Mouse (Mus musculus) adrenal gland, postnatal 4 days (tissue): ENCODE measurements at regions not wholly inside any gene's neighbourhood (a gene's known extent, or its start where the extent isn't known, plus 50 kb on each side); places are given as distances from the start of the nearest gene placed in this dataset.

Experiments
- DNase-seq, 2 experiments: peaks; one replicate each; pipeline ENCODE4 v3.0.0; 2021 to 2022; ENCODE audit warnings: low spot score in 2 of 2, mixed read lengths in 2 of 2

DNA sequence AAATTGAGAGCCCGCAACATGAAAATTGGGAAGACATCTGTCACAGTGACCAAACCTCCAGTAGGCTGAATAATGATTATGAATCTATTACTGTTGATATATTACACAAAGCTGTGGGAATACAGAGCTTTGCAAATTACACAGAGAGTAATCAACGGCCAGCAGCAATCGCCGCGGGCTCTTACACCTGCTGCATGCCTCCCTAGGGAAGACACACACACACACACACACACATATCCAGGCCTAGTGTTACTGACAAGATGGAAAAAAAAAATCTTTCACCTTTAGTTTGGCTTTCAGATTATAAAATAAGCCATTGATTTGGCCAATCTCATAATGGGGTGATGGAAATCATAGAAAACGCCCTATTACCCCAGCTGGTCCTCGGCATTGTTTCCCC, 327.4 kb downstream of the Btg1 start:
- no peak for DNase-seq

DNA sequence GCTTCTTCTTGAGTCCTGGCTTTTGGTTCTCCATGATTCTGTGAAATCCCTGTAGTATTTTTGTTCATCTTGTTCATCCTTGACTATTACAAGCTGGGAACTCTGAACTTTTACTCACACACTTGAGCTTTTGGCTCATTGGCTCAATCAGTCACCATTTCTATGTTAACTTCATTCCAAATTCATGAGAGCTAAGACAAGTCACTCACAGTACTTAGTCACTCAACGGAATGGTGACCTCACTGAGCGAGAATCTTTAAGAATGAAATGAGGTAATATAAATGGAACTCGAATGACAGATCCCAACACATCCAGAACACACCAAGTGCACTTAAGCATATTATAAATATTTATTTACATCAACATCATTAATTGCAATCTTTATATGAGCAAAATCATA, 331.2 kb downstream of the Btg1 start:
- DNase-seq = no peak

DNA sequence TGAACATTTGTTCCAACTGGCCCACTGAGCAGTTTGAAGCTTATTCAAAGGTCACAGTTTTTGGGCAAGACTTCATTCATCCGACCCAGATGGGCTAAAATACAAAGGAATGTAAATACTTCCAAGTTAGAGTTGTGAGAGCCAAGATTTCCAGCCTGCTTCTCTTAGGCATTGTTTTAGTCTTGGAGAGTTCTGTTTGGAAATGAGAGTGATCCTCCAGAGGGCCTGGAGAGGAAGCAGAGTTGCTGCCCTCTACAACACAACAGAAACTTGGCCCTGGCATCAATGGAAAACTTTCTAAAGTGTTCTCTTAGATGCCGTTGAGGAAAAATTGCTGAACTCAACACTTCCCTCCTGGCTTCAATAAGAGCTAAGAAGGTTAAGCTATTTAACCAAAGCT, 332.1 kb downstream of the Btg1 start:
- DNase-seq = no peak

DNA sequence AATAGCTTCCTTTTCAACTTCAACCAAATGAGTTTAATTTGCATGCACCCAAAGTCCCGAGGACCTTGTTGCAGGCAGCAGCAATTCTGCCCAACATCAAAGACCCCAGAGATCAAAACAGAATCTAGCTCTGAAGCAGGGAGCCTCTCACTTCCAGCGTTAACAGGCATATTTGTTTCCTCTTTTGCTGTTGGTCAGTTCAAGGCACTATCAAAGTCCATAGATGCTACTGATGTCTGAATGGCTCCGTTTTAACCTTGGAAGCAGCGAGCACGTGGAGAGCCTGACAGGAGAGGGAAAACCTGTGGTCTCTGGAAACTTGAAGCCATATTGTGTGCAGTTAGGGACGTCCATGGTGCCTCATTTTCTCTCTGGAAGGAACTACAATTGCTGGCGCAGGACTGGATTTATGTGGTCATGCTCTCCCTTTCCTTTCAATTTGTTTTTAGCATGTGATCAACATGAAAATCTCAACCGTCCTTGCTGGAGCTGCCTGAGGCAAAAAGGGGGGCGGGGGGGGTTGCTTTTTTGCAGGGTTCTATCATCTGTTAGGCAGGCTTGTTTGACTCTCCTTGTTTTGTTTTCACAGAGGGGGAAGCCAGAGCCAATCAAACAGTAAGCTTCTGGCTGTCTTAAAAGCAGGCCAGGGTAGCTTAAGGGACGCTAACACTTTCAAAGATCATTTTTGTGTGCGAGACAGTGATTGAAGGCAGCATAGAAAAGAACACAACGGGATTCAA, 338.4 kb downstream of the Btg1 start:
- no peak for DNase-seq

DNA sequence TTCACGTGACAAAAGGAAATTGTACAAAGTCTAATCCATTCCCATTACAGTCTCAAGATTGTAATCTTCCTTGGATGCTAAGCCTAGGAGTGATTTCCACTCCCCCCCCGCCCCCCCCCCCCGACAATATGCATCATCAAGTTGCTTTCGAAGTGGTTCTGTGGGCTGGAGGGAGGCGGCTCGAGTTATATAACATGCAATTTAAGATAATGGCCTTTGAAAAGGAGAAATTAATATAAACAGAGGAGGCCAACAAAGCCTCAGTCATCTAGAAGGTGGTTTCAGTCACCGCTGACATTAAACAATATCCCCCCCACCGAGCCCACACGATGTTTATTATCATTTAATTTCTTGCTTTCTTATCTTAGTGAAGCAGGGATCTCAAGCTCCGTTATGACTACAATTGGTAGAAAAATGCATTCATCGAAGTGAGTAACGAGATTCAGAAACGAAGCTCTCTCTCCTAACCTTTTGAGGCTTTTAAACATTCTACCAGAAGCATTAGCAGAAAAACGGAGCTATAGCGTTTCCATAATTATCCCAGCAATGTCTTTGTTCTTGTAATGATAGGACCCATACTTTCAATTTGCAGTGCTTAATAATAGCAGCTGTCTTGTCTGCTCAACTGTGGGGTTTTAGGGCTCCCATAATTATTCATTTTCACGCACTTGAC, 339.1 kb downstream of the Btg1 start:
- no peak for DNase-seq

DNA sequence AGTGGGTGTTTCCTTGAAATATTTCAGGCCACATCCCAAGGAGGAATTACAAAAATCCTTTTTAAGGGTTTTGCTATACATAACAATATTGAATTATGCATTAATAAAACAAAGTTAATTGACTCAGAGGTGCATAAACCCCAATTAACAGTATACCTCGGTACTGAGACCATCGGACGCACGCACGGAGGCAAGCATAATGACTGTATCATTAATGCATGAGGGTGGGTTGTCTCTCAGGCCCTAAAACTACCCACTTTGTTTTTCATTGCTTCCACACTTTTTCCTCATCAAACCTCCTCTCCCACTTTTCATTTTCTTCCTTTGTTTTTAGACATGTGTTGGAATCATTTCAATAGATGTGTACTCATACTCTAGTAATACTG, 339.6 kb downstream of the Btg1 start:
- no peak for DNase-seq

DNA sequence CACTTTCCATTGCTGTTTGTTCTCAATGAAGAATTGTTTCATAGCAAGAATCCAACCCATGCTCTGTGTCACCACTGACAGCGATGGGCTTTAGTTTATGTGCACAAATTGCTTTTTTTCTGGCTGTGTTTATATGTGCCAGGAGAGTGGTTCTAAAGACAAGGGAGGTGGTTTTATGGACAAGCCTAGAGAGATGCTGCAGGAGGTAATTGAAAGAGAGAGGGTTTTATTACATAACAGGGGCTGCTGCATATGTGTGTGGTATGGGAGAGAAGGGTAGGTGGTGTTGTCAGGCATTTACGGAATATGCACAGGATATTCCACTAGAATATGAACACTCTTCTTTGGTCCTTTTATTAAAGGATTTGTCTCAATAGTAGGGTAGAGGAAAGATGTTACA, 340.2 kb downstream of the Btg1 start:
- DNase-seq = no peak

DNA sequence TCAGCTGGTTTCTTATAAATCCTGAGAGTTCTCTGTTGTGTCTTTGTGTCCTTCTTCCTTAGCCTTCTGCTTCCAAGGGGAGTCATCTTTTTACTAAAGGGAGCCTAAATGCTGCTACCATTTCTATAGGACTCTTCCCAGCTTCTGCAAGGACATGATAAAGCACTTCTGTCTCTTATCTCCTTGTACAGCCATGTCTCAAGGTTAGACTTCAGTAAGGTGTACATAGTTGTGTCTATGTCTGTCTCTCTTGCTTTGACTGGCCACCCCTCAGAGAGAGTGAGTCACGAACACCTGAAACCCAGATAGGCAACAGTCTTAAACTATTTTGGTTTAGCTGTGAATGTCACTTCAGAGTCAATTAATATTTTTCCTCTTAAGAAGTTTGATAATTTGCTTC, 353.0 kb downstream of the Btg1 start:
- DNase-seq = no peak

DNA sequence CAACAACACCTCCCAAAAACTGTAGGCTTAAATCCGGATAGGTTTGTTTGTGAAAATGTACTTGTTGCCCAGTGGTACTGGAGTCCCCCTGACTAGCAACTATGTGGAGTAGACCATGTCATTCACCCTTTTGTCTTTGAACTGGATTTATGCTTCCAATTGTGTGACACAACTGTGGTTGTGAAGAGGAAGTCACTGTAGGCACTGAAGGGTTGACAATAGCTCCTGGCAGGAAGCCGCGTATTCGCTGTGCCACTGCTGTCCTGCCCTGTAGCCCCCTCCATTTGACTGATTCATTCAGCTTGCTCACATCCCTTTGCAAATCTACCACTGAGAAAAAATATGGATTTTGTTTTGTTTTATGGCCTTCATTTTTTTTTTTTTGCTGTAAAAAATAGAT, 353.9 kb downstream of the Btg1 start:
- no peak for DNase-seq

DNA sequence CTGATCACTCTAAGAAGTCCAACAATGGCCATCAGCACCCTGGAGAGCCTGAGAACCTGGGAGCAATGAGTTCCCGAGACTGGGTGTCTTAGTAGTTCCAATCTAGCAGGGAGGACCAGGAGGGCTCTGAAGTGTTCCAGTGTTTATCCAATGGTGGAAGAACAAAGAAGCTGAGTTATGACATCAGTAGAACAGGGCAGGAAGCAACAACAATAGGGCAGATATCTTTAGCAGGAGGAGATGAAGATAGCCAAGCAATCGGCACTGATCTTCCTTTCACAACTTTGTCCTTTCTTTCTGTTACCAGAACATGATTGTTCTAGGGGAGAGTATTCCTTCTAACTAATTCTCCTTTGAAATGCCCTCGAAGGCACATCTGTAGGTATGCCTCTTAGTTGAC, 355.0 kb downstream of the Btg1 start:
- DNase-seq = no peak

DNA sequence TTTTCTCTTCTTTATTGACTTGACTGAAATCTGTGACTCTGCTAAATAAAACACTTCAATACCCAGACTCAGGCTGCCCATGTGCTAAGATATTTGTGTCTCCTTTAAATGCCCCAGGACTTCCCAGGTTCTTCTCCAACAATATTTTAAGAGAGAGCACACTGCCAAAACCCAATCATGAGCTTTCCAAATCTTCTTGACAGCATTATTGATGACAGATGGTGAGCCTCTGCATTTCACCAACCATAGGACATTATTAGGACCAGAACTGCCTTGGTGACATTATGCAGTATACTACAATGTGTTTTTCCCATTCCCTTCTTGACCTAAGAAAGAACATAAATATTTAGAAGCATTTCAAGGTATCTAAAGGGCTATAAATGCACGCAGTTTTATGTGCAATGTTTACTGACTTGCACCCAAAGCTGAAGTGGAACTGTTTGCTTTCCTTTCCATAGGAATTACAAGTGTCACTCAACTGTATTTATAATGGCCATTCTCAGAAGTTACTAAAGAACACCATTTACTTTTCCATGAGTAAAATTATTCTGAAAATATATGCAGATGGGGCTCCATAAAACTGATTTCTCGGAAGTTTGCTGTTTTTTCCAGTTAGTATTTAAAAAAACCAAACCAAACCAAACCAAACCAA, 357.6 kb downstream of the Btg1 start:
- no peak for DNase-seq

DNA sequence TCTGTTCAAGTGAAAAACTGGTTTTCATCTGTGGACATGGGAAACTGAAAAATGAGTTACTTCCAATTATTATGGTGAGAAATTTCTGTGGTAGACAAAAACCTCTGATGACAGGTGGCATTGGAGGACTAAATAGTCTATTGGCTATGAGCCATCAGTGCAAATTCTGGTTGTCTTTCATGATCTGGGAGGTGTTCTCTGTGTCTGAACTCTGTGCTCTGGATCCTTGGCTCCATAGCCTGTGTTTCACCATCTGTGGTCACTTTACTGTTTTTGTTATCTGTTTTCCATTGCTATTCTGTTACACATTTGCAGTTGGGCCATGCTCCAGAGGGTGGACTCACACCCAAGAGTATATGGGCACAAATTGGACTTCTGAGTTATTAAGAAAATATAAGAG, 359.9 kb downstream of the Btg1 start:
- no peak for DNase-seq

DNA sequence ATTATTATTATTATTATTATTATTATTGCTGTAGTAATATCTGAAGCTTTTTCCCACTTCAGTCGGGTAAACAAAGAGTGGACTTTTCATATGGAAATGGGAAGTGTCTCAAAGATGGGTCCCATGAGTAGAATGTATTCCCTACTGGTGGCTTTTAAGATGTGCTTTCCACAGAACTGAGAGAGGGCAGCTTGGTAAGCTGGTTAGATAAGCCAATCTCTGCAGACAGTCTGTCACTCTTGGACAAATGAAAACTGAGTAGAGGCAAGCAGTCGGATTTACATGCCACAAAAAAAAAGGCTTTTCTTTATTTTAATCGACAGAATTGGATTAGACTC, 363.7 kb downstream of the Btg1 start:
- no peak for DNase-seq

DNA sequence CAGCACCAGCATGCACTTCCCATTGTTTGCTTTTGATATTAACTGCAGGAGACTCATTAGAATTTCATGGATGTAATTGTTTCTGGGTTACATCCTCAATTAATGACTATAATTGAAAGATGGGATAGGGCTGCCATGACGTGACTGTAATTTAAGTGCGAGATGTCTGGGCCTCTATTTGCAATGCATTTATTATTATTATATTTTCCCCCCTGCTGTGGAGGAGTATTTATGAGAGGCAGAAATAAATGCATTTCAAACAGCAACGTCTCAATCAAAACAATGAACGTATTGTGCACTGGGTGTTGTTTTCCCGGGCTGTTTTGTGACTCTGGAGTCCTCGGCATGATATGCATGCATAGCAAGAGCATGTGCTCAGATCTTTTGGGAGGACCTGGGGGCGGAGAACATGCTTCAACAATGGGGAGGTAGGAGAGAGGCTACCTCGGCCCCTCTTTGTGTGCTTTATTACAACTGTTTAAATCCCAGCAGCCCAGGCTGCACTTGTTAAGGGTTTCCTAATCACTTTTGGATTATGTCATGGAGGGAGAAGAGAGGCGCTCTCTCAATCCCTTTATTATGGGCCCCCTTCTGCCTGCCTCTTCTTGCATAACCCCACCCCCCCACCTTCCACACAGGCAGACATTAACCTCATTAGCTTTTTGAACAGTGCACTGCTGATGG, 364.2 kb downstream of the Btg1 start:
- DNase-seq = no peak

DNA sequence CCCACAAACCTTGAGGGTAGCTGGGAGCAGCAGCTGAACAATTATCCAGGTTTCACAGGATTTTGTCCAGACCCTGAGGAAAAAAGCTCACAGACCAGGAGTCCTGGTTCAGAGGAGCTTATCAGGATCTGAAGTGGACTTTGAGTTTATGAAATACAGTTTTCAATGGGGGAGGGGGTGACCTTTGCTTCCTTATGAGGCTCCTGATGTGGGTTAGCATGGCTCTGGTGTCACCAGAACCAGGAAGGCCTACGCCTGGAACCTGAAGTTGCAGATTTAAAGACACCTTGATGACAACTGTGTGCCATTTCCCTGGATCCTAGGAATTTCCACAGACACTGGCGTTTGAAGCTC, 364.7 kb downstream of the Btg1 start:
- no peak for DNase-seq

DNA sequence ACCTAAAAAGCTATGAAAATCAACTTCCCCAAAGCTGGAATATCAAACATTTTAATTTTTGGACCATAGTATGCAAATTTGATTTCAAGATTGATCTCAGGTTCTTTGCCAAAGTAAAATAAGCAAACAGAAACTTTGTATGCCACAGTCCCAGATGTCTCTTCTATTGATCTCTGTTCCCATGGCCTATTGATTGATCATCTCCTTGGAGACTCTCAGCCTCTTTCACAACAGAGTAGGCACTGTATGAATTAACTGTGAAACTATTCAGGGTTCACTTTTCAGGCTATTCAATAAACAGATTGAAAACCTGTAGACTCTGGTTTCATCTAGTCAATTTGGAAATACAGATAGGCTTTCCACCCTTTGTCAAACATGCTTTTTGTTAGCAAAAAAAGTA, 384.1 kb downstream of the Btg1 start:
- no peak for DNase-seq

DNA sequence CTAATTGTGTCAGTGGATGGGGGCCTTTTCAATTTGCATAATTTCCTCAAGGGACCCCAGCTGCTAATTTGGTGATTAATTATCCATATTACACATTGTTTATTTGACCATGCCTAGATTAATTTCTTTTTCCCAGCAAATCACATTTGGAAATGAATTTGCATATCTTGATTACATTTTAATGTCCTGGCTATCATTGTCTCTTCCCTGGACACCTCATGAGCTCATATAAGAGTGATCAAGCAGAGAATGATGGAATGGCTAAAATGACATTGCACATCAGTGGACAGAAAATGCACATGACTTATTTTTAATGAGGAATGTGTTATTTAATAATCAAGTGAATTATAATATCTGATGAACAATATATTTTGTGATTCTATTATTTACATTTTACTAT, 392.1 kb downstream of the Btg1 start:
- no peak for DNase-seq

DNA sequence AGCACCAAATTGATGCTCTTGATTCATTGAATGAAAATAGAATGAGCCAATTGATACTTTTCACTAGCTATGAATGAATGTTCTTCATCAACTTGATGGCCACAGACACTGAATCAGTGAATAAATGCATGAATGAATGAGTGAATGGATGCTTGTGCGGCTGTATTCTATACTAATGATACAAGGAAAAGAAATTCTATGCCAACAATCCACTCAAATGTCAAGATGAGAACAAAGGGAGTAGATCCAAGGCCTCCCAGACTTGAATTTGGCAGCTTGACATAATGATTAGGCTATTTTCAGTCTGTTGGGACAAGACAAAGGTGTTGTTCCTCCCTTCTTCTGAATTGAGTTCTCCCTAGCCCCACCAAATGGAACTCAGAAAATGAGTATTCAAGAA, 393.1 kb downstream of the Btg1 start:
- no peak for DNase-seq

DNA sequence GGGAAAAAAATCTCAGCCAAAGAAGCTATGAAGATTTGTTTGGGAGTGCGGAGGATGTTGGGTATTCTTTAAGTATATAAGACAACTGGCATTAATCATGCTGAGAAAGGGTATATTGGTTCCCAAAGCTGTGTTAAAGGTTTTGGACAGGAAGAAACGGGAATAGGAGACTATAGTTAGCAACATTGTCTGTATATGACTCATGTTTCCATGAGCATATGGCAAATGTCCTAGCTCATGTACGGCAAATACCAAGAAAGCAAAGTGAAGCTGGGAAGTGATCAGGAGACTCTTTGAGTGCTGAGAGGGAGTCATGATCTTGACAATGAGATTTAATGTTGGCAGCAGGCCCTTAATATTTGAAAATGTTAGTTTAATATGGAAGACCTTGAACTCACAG, 401.8 kb downstream of the Btg1 start:
- DNase-seq = no peak

DNA sequence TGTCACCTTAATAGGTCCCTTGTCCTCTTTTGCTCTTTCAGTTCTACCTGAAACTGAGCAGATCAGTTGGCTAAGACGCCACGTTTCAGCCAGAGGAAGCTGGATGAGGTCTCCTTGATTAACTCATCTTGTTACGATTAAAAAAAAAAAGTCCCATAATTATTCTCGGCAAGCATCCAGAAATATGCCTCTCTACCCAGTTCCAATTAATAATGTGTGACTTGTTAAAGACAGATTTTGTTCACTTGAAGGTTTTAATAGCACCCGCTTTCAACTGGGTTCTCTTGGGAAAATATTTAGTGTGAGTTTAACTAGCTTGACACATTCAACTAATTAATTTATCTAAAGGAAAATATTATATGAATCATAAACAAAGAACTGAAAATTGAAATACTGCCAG, 412.0 kb downstream of the Btg1 start:
- DNase-seq = no peak

DNA sequence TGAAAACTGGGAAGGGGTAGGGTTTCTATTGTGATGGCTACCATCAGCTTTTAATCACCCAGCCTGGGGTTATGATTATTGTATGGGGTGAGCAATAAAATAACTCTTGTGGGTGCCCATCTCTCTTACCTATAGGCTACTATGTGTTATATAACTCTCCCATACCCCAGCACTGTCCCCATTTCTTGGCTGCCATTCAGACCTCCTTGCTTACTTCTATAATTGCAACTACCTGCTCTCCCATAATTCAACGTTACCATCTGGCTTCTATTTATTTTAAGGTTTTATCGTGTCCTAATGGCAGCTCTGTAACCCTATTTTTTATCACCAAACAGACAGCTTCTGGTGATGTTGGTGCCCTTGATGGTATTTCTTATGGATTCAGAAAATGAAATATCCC, 414.2 kb downstream of the Btg1 start:
- no peak for DNase-seq

DNA sequence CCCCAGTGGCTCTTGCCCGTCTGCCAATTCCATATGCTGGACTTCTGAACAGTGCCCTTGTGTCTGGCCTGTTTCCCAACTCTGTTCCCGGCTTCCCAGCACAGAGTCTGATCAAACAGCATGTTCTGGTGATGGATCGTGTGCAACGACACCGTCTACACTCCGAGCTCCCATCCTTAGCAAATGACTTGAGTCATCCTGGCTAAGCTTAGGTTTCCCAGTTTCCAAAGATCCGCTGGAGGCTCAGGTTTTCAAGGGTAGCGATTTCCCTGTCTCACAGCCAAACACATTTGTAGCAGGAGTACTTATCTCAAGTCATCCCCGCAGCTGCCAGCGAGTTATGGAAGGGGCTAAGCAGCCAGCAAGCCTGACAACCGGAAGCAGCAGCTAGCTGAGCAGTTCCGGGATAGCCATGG, 418.6 kb downstream of the Btg1 start:
- no peak for DNase-seq
